ENCODE assay signal across 8 mouse cellular contexts in genomic region chr17:83985333-83985790, GRCm38 (mm10).
A peak's percentile ranks its signal among the peaks of the same experiment; 100 is the strongest.
DNase-seq lines count a peak whose midpoint lies in the region; ATAC-seq and TF ChIP-seq lines count a peak whose summit lies in the region.

No protein-coding gene starts in this region.

- H3K9ac ChIP-seq in hindbrain, embryonic 11.5 days (ENCODE audit: low read depth, low read length): 0 out of 2 replicates have a peak overlapping the region, but pooled peaks have one; percentile 0

- TF ChIP-seq CTCF in kidney, adult 2 months (conservative IDR thresholded peaks at IDR 0.05; ENCODE audit: insufficient read depth, insufficient read length, low read depth, low read length): no peak

- no peaks in the 10 kb centered on the region for H3K9me3 ChIP-seq in embryonic facial prominence, embryonic 10.5 days
- no peaks in the 10 kb centered on the region for H3K9me3 ChIP-seq in hindbrain, embryonic 11.5 days (ENCODE audit: control insufficient read depth, low read length)

- TF ChIP-seq POLR2A in kidney, adult 2 months (IDR thresholded peaks at IDR 0.05; ENCODE audit: low read depth, low read length): no peak

- WGBS in kidney, adult 2 months: 50% methylated on average over 17 of the region's 17 CpGs
- 29% methylated on average over 17 of the region's 17 CpGs for WGBS in embryonic facial prominence, embryonic 10.5 days
- WGBS in hindbrain, embryonic 11.5 days: 53% methylated on average over 17 of the region's 17 CpGs

- 0 out of 2 replicates have a peak, but pooled peaks have one; percentile 23 for ATAC-seq in hindbrain, embryonic 11.5 days (ENCODE audit: low FRiP score)

- H3K4me3 ChIP-seq in kidney, adult 2 months (ENCODE audit: insufficient read depth, low read depth, low read length): no peak overlapping the region
- H3K4me3 ChIP-seq in embryonic facial prominence, embryonic 10.5 days: no peak overlapping the region
- no peak overlapping the region for H3K4me3 ChIP-seq in hindbrain, embryonic 11.5 days (ENCODE audit: low read depth, low read length)

- H3K4me1 ChIP-seq in kidney, adult 2 months (ENCODE audit: control insufficient read depth, insufficient read depth, low read length): peaks cover 9% of the 10 kb centered on the region; the same call in 1 of the 2 replicates
- H3K4me1 ChIP-seq in embryonic facial prominence, embryonic 10.5 days: peaks cover 81% of the 10 kb centered on the region
- H3K4me1 ChIP-seq in hindbrain, embryonic 11.5 days (replicated peaks; ENCODE audit: control insufficient read depth, insufficient read depth, low read length): peaks cover 11% of the 10 kb centered on the region; the same call in 1 of the 2 replicates

- peak overlapping the region; percentile 27 for H3K27ac ChIP-seq in kidney, adult 2 months (ENCODE audit: insufficient read depth, low read depth, low read length)
- H3K27ac ChIP-seq in embryonic facial prominence, embryonic 10.5 days (replicated peaks): peak overlapping the region; percentile 88
- H3K27ac ChIP-seq in hindbrain, embryonic 11.5 days (ENCODE audit: low read depth, low read length): peak overlapping the region; percentile 72

- no peaks in the 10 kb centered on the region for H3K27me3 ChIP-seq in kidney, adult 2 months (replicated peaks; ENCODE audit: control insufficient read depth, insufficient read depth, low read length)
- no peaks in the 10 kb centered on the region for H3K27me3 ChIP-seq in embryonic facial prominence, embryonic 10.5 days (replicated peaks; ENCODE audit: low read depth, poor library complexity, severe bottlenecking)
- H3K27me3 ChIP-seq in hindbrain, embryonic 11.5 days (ENCODE audit: control insufficient read depth, insufficient read depth, low read length): no peaks in the 10 kb centered on the region

- no peaks in the 10 kb centered on the region for H3K36me3 ChIP-seq in kidney, adult 2 months (ENCODE audit: control insufficient read depth, insufficient read depth, low read length)
- no peaks in the 10 kb centered on the region for H3K36me3 ChIP-seq in embryonic facial prominence, embryonic 10.5 days (replicated peaks)
- H3K36me3 ChIP-seq in hindbrain, embryonic 11.5 days (ENCODE audit: control insufficient read depth, insufficient read depth, low read length): no peaks in the 10 kb centered on the region

- no peak overlapping the region for H3K4me2 ChIP-seq in hindbrain, embryonic 11.5 days (replicated peaks; ENCODE audit: low read depth, low read length)

- DNase-seq in kidney, adult 2 months: peak; percentile 44
- DNase-seq in kidney, adult 18-20 months: no peak
- DNase-seq in embryonic facial prominence, embryonic 10.5 days (ENCODE audit: low spot score): peak; percentile 50
- no peak for DNase-seq in hindbrain, embryonic 11.5 days (ENCODE audit: low spot score)
- DNase-seq in mesoderm, embryonic 11.5 days (ENCODE audit: low read depth, low spot score): peak; percentile 59
- DNase-seq in ovary, postnatal 10 days (ENCODE audit: low spot score): no peak
- no peak for DNase-seq in urinary bladder, postnatal 25 days (ENCODE audit: low spot score)
- DNase-seq in layer of hippocampus, adult 9-11 months: no peak

Comparison
In these comparisons a context has a peak if more than half of its experiments do, and no peak if none do; other contexts are left out.
1. DNase-seq: peak in kidney, adult 2 months (single experiment), embryonic facial prominence, embryonic 10.5 days (single experiment) and mesoderm, embryonic 11.5 days (single experiment); none in kidney, adult 18-20 months (single experiment), hindbrain, embryonic 11.5 days (single experiment), ovary, postnatal 10 days (single experiment), urinary bladder, postnatal 25 days (single experiment) and layer of hippocampus, adult 9-11 months (single experiment).
2. H3K27ac ChIP-seq: peak in every context shown above with its lines; median percentile 88 in embryonic facial prominence, embryonic 10.5 days; 72 in hindbrain, embryonic 11.5 days; 27 in kidney, adult 2 months.